Mouse (Mus musculus): ENCODE data around the gene Ttc7b. TPM values are rescaled to one million over a fixed set of nuclear protein-coding genes. Genes with fewer than 3 reads are reported as not detected.

Ttc7b gene
- polyA plus RNA-seq, 1 experiment from 2014 or later: 0.93 TPM

DNA sequence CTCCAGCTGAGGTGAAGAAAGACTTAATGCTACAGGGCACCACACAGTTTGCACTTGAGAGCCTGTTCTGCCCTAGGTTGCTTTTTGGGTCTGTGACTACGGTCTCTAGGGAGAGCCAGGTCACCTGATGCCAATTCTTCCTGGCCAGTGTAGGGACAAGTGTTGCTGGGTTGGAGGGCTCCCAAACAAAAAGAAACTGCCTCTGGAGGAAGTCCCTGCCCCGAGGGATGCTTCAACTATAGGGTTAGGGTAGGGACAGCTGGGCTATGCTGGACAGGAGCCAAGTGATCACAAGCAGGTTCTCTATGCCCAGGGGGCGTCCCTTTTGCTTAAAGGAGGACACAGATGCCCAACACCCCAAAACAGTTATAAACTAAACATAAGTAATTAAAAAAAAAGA, 202.7 kb downstream of the Ttc7b start:
- no peak for ATAC-seq (ENCODE audit: low read depth)
- H3K9ac ChIP-seq (ENCODE audit: low read depth, low read length): no peak overlapping the region

DNA sequence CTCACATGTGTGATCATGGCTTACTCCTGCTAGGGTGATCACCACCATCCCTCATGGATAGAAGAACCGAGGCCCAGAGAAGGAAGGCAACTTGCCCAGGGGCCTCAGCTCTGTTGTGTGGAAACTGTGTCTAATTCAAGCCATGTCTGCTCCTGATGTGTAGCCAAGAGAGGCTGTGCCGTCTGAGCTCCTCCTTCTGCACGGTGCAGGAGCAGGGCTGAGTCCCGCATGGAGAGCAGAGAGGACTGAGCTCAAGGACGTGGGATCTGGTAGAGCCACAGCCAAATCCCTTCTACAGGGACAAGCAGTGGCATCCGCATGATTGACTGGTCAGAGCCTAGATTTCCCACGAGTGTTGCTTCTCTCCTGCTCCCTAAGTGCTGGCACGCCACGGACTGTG, 204.5 kb downstream of the Ttc7b start:
- H3K36me3 ChIP-seq (ENCODE audit: control insufficient read depth, insufficient read depth): no peaks in the 10 kb centered on the region
- H3K27me3 ChIP-seq (ENCODE audit: control insufficient read depth, insufficient read depth, low read depth, low read length): no peaks in the 10 kb centered on the region
- no peaks in the 10 kb centered on the region for H3K9me3 ChIP-seq (replicated peaks; ENCODE audit: control insufficient read depth, low read length)
- no peak overlapping the region for H3K4me3 ChIP-seq (ENCODE audit: low read depth, low read length)
- no peak for ATAC-seq (ENCODE audit: low read depth)
- H3K4me1 ChIP-seq (ENCODE audit: control insufficient read depth, low read depth, low read length): no peaks in the 10 kb centered on the region
- H3K9ac ChIP-seq (ENCODE audit: low read depth, low read length): no peak overlapping the region
- H3K27ac ChIP-seq (ENCODE audit: low read length): no peak overlapping the region
- WGBS (ENCODE audit: insufficient replicate concordance): 67% methylated on average over 9 of the region's 9 CpGs
- H3K4me2 ChIP-seq (ENCODE audit: low read depth, low read length): no peak overlapping the region

More for the DNA sequence above, 202.7 kb downstream of the Ttc7b start:
- Histone ChIP-seq H3K4me1 (ENCODE audit: control insufficient read depth, low read depth, low read length) (no peaks in the 10 kb centered on the region), H3K27ac (ENCODE audit: low read length) (no peak overlapping the region), H3K9me3 (replicated peaks; ENCODE audit: control insufficient read depth, low read length) (no peaks in the 10 kb centered on the region), H3K27me3 (ENCODE audit: control insufficient read depth, insufficient read depth, low read depth, low read length) (no peaks in the 10 kb centered on the region), H3K36me3 (ENCODE audit: control insufficient read depth, insufficient read depth) (no peaks in the 10 kb centered on the region), H3K4me2 (ENCODE audit: low read depth, low read length) (no peak overlapping the region), H3K4me3 (ENCODE audit: low read depth, low read length) (no peak overlapping the region)
- 55% methylated on average over 3 of the region's 3 CpGs for WGBS (ENCODE audit: insufficient replicate concordance)

DNA sequence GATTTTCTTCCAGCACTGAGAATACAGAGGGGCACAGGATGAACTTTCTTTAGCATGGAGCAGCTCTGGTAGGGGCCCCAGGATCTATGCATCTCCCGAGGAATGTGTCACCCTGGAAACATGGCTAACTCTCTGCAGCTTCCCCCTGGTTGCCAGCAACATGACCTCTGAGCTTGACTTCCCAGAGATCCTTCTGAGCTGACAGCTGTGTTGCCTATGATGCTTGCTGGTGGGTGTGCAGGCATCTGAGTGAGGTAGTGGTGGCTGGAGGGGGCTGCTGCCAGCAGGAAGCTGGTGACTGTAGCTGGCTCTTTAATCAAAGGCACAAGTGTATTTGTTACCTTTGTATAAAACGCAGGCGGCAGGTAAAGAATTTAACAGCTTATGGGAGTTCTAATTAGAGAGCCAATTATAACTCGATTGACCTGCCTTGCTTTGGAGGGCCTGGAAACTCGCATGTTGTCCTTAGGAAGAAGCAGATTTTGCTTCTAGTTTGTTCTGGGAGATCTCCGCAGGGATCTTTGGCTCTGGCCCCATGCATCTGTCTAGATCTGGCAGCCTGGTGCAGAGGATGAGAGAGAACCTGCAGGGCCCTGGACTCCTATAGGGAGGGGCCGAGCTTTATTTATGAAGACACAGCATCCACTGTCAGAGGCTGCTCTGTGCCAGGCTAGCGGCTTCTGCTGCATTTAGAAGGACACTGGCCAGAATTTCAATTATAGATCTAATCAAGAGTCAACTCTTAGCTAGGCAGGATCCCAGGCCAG, 205.3 kb downstream of the Ttc7b start:
- H3K9ac ChIP-seq (ENCODE audit: low read depth, low read length): no peak overlapping the region
- ATAC-seq (ENCODE audit: low read depth): no peak
- H3K4me3 ChIP-seq (ENCODE audit: low read depth, low read length): no peak overlapping the region
- 64% methylated on average over 8 of the region's 8 CpGs for WGBS (ENCODE audit: insufficient replicate concordance)
- H3K27me3 ChIP-seq (ENCODE audit: control insufficient read depth, insufficient read depth, low read depth, low read length): no peaks in the 10 kb centered on the region
- no peak overlapping the region for H3K4me2 ChIP-seq (ENCODE audit: low read depth, low read length)
- no peaks in the 10 kb centered on the region for H3K9me3 ChIP-seq (replicated peaks; ENCODE audit: control insufficient read depth, low read length)
- H3K4me1 ChIP-seq (ENCODE audit: control insufficient read depth, low read depth, low read length): no peaks in the 10 kb centered on the region
- no peak overlapping the region for H3K27ac ChIP-seq (ENCODE audit: low read length)
- H3K36me3 ChIP-seq (ENCODE audit: control insufficient read depth, insufficient read depth): no peaks in the 10 kb centered on the region

DNA sequence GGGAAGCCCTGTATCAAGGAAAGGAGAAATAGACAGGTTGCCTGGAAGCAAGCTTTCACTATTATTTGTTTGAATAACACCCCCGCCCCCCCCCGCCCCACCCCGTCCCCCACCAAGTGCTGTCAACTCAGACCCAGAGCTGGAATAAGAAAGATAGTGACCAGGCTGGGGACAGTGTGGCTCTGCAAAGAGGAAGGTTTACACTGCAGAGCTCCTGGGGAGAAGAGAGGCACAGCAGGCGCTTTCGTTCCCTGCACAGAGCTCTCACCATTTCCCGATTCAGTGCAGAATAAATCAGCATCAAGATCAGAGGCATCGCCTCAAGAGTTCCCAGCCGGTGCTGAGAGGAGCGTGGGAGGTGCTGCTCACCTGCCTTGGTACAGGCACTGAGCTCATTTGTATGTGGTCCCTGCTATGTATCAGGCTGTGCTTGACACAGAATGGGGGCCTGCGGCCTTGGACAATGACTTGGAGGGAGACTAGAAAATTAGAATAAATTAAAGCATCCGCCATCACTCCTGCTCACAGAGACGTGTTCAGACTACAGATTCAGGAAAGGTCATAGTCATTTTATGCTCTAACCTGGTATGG, 206.7 kb downstream of the Ttc7b start:
- H3K27me3 ChIP-seq (ENCODE audit: control insufficient read depth, insufficient read depth, low read depth, low read length): no peaks in the 10 kb centered on the region
- no peak for ATAC-seq (ENCODE audit: low read depth)
- no peaks in the 10 kb centered on the region for H3K9me3 ChIP-seq (replicated peaks; ENCODE audit: control insufficient read depth, low read length)
- H3K9ac ChIP-seq (ENCODE audit: low read depth, low read length): no peak overlapping the region
- no peak overlapping the region for H3K4me3 ChIP-seq (ENCODE audit: low read depth, low read length)
- H3K4me2 ChIP-seq (ENCODE audit: low read depth, low read length): no peak overlapping the region
- 71% methylated on average over 12 of the region's 12 CpGs for WGBS (ENCODE audit: insufficient replicate concordance)
- H3K27ac ChIP-seq (ENCODE audit: low read length): no peak overlapping the region
- H3K36me3 ChIP-seq (ENCODE audit: control insufficient read depth, insufficient read depth): no peaks in the 10 kb centered on the region
- H3K4me1 ChIP-seq (ENCODE audit: control insufficient read depth, low read depth, low read length): no peaks in the 10 kb centered on the region

DNA sequence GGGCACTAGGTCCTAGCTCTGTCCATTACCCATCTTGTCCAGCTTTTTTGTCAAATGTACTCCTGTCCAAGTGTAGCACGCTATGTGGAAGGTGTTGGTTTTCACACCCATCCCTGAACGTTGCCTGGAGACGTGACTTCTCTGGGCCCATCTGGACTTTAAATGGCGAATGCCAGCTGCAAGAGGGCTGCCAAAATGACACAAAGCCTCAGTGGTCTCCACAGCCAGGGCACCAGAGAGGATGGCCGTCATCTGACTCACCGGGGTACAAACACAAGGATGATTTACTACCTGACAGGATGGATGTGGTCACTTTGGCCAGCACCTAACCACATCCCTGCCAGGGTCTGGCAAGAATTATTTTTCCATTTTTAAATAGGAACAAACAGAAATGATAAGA, 207.4 kb downstream of the Ttc7b start:
- no peak for ATAC-seq (ENCODE audit: low read depth)
- Histone ChIP-seq H3K9ac (ENCODE audit: low read depth, low read length) (no peak overlapping the region), H3K4me1 (ENCODE audit: control insufficient read depth, low read depth, low read length) (no peaks in the 10 kb centered on the region), H3K27me3 (ENCODE audit: control insufficient read depth, insufficient read depth, low read depth, low read length) (no peaks in the 10 kb centered on the region), H3K27ac (ENCODE audit: low read length) (no peak overlapping the region), H3K36me3 (ENCODE audit: control insufficient read depth, insufficient read depth) (no peaks in the 10 kb centered on the region), H3K9me3 (replicated peaks; ENCODE audit: control insufficient read depth, low read length) (no peaks in the 10 kb centered on the region), H3K4me3 (ENCODE audit: low read depth, low read length) (no peak overlapping the region), H3K4me2 (ENCODE audit: low read depth, low read length) (no peak overlapping the region)
- 60% methylated on average over 6 of the region's 6 CpGs for whole genome bisulfite sequencing (ENCODE audit: insufficient replicate concordance)

DNA sequence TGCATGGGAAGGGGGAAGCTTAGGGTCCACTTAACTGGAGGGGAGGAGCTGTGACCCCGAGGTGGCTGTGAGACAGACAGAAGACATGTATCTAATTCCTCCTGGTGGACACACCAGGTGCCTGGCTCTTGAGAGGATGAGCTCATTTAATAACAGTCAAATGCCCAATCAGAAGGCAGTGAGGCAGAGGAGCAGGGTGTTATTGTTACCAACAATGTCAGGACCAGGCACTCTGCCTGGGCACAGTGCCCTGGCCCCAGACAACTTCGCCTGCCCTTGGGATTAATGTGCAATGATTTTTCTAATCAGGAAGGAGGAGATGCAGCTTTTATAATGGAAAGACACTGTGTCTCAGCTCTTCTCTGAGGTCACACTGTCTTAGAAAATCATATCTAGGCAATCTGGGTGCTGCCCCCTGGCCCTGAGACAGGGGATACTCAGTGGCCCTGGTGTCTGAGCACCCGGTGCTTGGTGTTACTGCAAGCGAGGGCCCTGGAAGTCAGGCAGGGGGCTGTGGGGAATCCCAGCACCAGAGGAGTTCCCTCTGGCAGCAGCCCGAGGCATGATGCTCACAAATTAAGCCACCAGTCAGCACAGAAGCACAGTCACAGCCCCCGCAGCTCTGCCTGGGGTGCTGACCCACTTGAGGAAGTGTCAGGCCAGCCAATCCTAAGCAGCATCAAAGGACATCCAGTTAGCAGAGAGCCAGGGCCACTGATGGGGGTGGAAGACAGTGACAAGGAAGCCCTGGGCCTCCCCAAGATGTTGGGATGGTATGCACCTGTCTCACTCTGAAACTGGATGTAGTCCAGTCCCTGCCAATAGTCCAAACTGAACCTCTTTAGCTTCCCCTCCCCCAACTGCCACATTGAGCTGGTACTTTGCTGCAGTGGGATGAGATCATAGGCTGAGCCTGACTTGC, 209.9 kb downstream of the Ttc7b start:
- H3K4me1 ChIP-seq (ENCODE audit: control insufficient read depth, low read depth, low read length): no peaks in the 10 kb centered on the region
- no peaks in the 10 kb centered on the region for H3K36me3 ChIP-seq (ENCODE audit: control insufficient read depth, insufficient read depth)
- WGBS (ENCODE audit: insufficient replicate concordance): 52% methylated on average over 6 of the region's 6 CpGs
- no peaks in the 10 kb centered on the region for H3K27me3 ChIP-seq (ENCODE audit: control insufficient read depth, insufficient read depth, low read depth, low read length)
- no peak overlapping the region for H3K4me3 ChIP-seq (ENCODE audit: low read depth, low read length)
- no peak for ATAC-seq (ENCODE audit: low read depth)
- H3K27ac ChIP-seq (ENCODE audit: low read length): no peak overlapping the region
- H3K9me3 ChIP-seq (replicated peaks; ENCODE audit: control insufficient read depth, low read length): no peaks in the 10 kb centered on the region
- H3K9ac ChIP-seq (ENCODE audit: low read depth, low read length): no peak overlapping the region
- H3K4me2 ChIP-seq (ENCODE audit: low read depth, low read length): no peak overlapping the region

DNA sequence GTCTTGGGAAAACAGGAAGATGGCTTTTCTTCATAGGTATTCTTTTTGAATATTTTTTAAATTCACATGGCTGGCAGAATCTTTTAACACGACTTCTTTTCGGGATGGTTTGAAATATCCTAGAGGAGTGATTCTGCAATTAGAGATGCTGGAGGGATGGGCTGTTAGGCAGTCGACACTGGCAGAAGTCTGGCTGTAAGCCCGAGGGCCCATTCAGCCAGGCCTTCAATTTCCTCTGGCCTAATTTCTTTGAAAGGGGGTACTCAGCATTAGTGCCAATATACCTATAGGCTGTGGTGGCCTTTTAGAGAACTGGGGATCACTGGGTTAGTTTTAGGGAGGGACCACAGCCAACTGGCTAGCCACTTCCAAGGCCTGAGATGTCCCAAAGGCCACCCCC, 211.4 kb downstream of the Ttc7b start:
- no peak for ATAC-seq (ENCODE audit: low read depth)
- no peak overlapping the region for H3K4me2 ChIP-seq (ENCODE audit: low read depth, low read length)
- no peaks in the 10 kb centered on the region for H3K27me3 ChIP-seq (ENCODE audit: control insufficient read depth, insufficient read depth, low read depth, low read length)
- H3K4me3 ChIP-seq (ENCODE audit: low read depth, low read length): no peak overlapping the region
- no peak overlapping the region for H3K9ac ChIP-seq (ENCODE audit: low read depth, low read length)
- no peak overlapping the region for H3K27ac ChIP-seq (ENCODE audit: low read length)
- H3K4me1 ChIP-seq (ENCODE audit: control insufficient read depth, low read depth, low read length): no peaks in the 10 kb centered on the region
- 67% methylated on average over 4 of the region's 4 CpGs for WGBS (ENCODE audit: insufficient replicate concordance)
- no peaks in the 10 kb centered on the region for H3K9me3 ChIP-seq (replicated peaks; ENCODE audit: control insufficient read depth, low read length)
- no peaks in the 10 kb centered on the region for H3K36me3 ChIP-seq (ENCODE audit: control insufficient read depth, insufficient read depth)

DNA sequence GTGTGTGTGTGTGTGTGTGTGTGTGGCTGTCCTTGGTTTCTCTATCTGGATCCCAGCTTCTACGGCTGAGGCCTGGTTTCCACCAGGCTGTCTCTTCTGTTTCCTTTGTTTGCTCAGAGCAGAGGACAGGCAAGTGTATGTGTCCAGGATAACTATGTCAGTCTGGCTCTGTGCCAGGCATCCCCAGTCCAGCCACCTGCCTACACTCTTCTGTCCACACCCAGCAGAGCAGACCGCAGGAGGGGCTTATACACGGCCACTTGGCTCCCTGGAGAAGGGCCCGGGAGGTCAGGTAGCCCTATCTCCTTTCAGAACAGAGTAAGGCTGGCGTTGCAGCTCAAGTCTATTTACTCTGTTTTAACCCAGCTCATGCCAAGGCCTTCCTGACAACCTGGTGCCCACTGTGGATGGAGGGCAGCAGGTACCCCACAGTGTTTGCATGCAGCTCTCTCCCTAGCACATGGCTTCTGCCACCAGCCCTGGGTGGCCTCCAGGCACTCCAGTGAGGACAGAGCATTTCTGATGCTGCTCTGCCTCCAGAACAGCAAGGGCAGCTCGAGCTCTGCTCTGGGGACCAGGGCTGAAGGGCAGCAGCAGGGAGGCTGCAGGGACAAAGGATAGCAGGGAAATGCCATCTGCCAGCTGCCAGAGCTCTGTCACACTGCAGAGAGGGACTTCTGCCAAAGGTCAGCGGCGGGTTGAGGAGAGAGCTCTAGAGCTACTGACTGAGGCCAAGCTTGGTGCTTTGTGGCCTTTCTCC, 212.9 kb downstream of the Ttc7b start:
- H3K9me3 ChIP-seq (replicated peaks; ENCODE audit: control insufficient read depth, low read length): no peaks in the 10 kb centered on the region
- peak; percentile 54; the same call in 1 of the 2 replicates for ATAC-seq (ENCODE audit: low read depth)
- H3K27me3 ChIP-seq (ENCODE audit: control insufficient read depth, insufficient read depth, low read depth, low read length): no peaks in the 10 kb centered on the region
- H3K4me1 ChIP-seq (ENCODE audit: control insufficient read depth, low read depth, low read length): no peaks in the 10 kb centered on the region
- no peak overlapping the region for H3K4me2 ChIP-seq (ENCODE audit: low read depth, low read length)
- no peak overlapping the region for H3K9ac ChIP-seq (ENCODE audit: low read depth, low read length)
- H3K4me3 ChIP-seq (ENCODE audit: low read depth, low read length): no peak overlapping the region
- H3K27ac ChIP-seq (ENCODE audit: low read length): no peak overlapping the region
- H3K36me3 ChIP-seq (ENCODE audit: control insufficient read depth, insufficient read depth): no peaks in the 10 kb centered on the region
- WGBS (ENCODE audit: insufficient replicate concordance): 56% methylated on average over 8 of the region's 8 CpGs
